Mouse (Mus musculus) layer of hippocampus, adult 2 months (tissue): ENCODE results near the gene 4930595D18Rik. TPM values are rescaled to one million over a fixed set of nuclear protein-coding genes. Genes with fewer than 3 reads are reported as not detected.
A peak's percentile ranks its signal among the peaks of the same experiment; 100 is the strongest.

Experiments
- DNase-seq, 2 experiments: peaks; one replicate each; pipeline ENCODE4 v3.0.0; 2022; ENCODE audit warnings: low spot score in 2 of 2
- H3K27ac ChIP-seq: fragments of 200-600 bp; 2 replicates; pipeline ENCODE4 v1.8.1; 2022
- H3K4me3 ChIP-seq: fragments of 200-600 bp; 2 replicates; pipeline ENCODE4 v1.8.1; 2022; ENCODE audit warnings: mild to moderate bottlenecking
- CTCF ChIP-seq: fragments of 200-600 bp; conservative IDR thresholded peaks from 2 replicates; pipeline ENCODE4 v1.8.1; 2022; ENCODE audit warnings: antibody characterized with exemption, mild to moderate bottlenecking, moderate library complexity
- total RNA-seq, 2 experiments: library from RNA; stranded (reverse); gene quantifications; 2 replicates each; pipeline ENCODE4 v1.2.3; 2021

4930595D18Rik gene
- total RNA-seq, 2 experiments from 2014 or later: not detected

DNA sequence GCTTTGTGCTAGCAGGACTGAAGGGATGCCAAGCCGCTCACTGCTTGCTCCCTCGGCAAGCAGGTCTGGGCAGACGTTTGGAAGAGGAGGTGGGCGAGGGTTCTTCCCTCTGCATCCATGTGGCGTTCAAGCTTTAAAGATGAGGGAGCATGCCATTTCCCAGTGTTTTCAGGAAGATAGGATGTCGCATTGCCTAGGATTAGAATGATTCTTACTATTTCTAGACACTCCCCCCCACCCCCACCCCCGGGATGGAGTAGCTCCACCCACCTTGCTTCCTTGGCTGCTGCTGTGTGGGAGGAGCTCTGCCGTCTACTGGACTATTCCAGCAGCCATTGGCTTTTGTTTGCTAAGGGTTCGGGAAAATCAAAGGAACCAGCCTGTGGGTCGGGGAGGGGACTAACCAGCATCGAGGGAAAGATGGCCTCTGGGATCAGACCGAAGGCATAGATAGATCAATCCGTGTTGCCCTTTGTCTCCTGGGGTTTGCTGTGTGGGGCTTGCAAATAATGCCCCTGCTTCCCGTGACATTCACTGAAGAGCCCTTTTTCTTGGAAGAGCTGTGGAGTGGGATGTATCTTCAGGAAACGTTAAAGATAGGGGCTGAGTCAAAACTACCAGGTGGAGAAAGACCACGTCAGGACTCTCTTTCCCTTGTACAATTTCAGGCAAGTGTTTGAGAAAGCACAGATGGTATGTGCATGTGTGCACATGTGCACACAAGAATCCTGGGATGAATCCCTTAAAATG is 21.8 kb downstream of the 4930595D18Rik start:
- H3K4me3 ChIP-seq: peak overlapping the region; percentile 19
- TF ChIP-seq CTCF: no peak
- H3K27ac ChIP-seq: peak overlapping the region; percentile 83
- DNase-seq: peak; percentile 38 to 54

DNA sequence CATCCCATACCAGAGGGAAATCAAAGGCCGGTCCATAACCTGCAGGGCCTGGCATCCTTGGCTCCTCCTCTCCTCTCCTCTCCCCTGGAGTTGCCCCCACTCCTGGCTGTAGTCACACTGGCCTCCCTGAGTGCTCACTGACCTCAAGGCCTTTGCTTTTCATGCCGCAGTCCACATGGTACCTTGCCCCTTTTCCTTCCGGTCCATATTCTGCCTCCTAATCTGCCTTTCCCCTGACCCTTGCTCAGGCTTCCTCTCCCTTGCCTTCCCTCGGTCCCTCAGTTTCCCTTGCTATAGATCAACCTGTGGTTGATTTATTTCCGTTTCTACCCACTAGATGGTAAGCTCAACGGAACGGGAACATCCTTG is 22.4 kb downstream of the 4930595D18Rik start:
- H3K4me3 ChIP-seq: peak overlapping the region; percentile 19; the same call in 1 of the 2 replicates
- no peak for TF ChIP-seq CTCF
- DNase-seq: no peak
- peak overlapping the region; percentile 83 for H3K27ac ChIP-seq

DNA sequence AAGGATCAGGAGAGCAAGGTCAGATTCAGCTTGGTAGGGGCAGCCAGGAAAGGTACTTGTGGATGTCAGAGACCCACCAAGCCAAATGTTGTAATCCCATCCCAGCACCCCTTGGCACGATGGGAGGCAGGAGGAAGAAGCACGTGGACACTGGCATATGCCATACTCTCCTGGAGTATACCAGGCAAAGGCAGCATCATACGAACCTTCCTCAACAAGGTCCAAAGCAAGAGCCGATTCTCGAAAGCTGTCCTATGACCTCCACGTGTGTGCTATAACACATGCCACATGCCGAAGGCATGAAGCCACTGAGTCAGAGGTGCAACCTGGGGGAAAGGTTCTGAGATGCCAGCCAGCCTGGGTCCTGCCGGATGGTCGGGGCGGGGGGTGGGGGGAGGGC is 23.4 kb downstream of the 4930595D18Rik start:
- DNase-seq: no peak
- no peak for TF ChIP-seq CTCF
- H3K27ac ChIP-seq: no peak overlapping the region; the same call in 1 of the 2 replicates
- H3K4me3 ChIP-seq: no peak overlapping the region

DNA sequence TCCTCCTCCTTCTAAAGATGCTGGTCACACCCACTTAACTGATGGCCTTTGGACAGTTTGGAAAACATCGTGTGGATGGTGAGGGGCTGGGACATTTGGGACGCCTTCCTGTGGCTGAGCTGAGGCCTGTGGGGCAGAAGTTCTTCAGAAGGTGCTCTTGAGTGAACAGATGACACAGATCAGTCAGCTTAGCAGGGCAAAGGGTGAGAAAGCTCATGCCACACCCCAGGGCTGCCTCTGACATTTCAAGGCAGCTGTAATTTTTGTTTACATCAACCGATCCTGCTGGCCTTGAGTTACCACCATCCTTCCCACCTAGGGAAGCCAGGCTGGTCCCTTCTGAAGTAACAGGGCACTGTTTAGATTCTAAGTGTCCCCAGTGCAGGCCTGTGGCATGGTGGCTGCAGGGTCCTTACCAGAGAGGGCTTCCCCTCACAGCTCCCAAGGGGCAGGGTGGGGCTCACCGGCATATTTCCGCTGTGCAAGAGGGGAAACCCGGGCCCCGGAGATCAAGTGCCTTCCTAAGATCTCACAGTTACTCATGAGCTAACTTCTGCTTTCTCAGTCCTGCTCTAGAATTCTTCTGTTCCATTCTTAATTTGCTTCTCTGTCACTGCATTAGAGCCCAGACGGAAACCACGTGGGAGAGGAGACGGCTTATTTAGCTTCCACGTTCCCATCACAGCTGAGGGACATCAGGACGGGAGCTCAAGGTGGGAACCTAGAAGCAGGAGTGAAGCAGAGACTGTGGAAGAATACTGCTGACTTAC is 24.4 kb downstream of the 4930595D18Rik start:
- Histone ChIP-seq H3K4me3 (no peak overlapping the region), H3K27ac (peak overlapping the region; percentile 7; the same call in 1 of the 2 replicates)
- TF ChIP-seq CTCF: no peak
- DNase-seq: no peak

DNA sequence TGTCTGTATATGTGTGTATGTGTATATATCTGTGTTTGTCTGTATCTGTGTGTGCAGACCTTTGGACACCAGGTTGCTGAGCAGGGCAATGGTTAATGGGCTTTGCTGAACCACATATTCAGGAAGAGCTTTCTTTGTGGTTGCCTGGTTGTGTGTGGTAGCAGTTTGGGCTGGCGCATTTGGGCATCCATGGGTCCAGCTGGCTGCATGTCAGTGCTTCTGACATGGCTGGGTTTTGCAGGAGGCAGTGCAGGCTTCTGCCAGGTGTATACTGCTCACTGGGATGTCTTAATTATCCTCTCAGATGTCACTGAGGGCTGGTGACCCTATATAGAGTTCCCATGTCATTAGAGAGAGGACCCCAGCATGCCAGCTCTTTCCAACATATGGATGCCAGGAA is 28.5 kb downstream of the 4930595D18Rik start:
- no peak for DNase-seq
- Histone ChIP-seq H3K27ac (no peak overlapping the region), H3K4me3 (no peak overlapping the region)
- no peak for TF ChIP-seq CTCF

DNA sequence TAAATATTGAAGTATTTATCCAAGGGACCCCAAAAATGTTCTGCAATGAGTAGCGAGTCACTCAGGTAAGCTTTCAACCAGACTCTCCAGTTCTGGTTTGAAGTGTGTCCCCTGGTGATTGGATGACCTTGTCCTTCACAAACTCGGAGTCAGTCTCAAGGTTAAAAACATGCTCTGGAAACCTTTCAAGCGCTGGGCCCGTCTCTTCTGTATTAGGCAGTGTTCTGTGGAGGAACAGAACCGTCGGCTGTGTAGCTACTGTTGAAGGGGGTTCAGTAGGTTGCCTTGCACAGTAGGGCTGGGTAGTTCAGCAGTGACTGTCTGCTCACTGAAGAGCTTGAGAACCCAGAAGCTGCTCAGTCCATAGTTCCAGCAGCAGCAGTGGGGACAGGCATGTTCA is 29.6 kb downstream of the 4930595D18Rik start:
- no peak for DNase-seq

DNA sequence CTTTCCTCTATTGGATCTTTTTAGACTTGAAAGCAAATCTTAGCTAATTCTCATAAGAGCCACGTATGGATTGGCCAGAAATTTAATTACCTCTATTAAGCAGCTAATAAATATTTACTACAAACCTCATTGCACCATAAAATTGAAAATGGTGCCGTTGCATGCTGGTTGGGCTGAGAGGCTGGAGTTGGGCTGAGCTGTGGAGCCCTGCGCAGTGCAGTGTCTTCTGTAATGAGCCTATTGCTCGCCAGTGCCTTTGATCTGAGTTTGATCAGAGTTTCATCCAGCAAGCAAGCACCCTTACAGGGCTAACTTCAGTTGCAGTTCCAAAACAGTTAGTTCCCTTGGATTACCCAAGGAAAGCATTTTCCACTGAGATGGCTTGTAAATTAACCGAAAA is 30.3 kb downstream of the 4930595D18Rik start:
- H3K4me3 ChIP-seq: no peak overlapping the region
- no peak overlapping the region for H3K27ac ChIP-seq
- TF ChIP-seq CTCF: no peak
- DNase-seq: no peak

More for the DNA sequence above, 29.6 kb downstream of the 4930595D18Rik start:
- Histone ChIP-seq H3K4me3 (no peak overlapping the region), H3K27ac (no peak overlapping the region)
- TF ChIP-seq CTCF: no peak

DNA sequence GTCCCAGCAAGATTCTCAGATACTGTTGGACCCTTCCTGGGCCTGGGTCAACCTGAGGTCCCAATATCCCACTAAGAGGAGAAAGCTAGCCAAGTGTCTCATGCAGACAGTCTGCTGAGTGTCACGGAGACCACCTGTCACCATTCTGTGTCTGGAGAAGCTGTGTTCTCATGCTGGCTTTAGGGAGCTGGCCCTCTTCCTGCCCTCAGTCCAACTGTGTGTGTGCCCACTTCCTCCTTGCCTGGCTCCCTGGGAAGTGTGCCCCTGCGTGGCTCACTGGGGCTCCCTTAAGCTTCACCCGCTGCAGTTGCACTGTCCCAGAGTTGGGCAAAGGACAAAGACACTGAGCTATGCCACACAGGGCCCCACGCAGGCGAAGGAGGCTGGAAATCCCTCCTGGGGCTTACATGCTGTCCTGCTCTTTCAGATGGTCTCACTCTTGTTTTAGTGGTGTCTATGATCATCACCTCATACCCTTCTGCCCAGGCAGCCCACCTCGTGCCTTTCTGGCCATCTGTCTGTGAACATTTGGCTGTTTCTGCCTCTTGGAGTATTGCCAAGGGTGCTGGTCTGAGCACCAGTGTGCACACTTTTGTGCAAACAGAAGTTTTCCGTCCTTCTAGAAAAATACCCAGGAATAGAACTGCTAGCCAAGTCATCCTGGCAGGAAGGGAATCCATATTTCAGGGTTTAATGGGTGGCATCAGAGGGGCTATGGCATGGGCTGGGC is 31.1 kb downstream of the 4930595D18Rik start:
- Histone ChIP-seq H3K27ac (no peak overlapping the region), H3K4me3 (no peak overlapping the region)

DNA sequence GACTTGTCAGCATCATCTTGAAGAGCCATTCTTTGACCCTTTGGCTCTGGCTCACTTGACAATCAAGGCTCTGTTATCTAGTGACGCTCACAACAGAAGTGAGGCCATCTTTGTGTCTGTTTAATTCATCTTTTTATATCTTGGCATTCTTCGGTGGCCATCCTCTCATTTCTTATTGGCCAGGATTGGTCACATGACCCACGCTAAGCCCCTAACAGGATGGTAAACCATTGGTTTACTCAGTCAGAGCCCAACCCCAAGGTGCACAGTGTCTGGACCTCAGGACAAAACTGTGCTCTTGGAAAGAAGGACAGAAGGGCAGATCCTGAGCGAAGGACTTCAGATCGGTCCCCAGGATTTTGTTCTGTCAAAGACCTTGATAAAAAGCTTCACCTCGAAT is 31.7 kb downstream of the 4930595D18Rik start:
- Histone ChIP-seq H3K4me3 (no peak overlapping the region), H3K27ac (no peak overlapping the region)
- TF ChIP-seq CTCF: no peak
- no peak for DNase-seq

More for the DNA sequence above, 31.1 kb downstream of the 4930595D18Rik start:
- no peak for DNase-seq
- TF ChIP-seq CTCF: no peak

DNA sequence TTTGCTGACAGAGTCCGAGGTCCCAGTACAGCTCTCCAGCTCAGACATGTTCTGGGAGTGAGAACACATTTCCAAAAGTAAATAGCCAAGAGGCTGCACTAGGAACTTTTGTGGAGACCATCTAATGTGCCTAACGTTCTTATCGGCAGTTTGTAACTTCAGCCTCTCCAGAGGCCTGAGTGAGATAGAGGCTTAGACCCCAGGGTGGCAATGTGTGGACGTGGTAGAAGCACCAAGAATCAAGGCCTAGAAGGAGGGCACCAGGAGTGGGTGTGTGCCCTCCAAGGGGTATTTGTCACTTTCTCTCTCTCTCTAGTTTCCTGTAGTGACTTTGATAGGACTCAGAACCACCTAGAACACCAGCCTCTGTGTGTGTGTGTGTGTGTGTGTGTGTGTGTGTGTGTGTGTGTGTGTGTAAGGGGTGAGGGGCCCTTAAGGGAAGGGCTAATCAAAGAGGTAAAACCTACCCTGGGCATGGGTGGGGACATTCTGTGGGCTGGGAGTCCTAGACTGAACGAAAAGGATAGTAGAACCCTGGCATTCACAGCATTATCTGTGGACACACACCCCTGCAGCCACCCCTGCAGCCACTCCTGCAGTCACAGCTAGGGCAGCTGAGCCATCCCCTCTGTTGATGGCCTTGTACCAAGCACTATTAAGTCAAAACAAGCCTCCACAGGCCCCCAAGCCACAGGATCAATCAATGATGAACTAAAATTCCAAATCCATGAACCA is 32.7 kb downstream of the 4930595D18Rik start:
- no peak overlapping the region for H3K27ac ChIP-seq
- DNase-seq: no peak
- no peak for TF ChIP-seq CTCF
- no peak overlapping the region for H3K4me3 ChIP-seq

DNA sequence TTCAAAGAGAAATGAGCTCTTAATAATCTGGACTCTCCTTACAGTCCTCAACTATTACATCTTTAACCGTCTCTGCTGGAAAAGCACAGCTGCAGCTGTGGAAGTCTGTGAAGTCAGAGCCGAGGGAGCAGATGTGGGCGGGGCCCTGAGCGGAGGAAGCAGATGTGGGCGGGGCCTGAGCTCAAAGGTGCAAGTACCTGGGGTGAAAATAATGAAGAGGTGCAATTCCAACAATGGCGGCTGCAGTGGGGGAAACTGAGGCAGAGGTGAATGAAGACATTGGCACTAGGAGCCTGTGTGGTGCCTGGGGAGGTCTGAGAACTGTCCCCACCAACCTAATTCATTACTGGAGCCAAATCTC is 34.1 kb downstream of the 4930595D18Rik start:
- Histone ChIP-seq H3K27ac (no peak overlapping the region), H3K4me3 (no peak overlapping the region)
- DNase-seq: no peak
- no peak for TF ChIP-seq CTCF

DNA sequence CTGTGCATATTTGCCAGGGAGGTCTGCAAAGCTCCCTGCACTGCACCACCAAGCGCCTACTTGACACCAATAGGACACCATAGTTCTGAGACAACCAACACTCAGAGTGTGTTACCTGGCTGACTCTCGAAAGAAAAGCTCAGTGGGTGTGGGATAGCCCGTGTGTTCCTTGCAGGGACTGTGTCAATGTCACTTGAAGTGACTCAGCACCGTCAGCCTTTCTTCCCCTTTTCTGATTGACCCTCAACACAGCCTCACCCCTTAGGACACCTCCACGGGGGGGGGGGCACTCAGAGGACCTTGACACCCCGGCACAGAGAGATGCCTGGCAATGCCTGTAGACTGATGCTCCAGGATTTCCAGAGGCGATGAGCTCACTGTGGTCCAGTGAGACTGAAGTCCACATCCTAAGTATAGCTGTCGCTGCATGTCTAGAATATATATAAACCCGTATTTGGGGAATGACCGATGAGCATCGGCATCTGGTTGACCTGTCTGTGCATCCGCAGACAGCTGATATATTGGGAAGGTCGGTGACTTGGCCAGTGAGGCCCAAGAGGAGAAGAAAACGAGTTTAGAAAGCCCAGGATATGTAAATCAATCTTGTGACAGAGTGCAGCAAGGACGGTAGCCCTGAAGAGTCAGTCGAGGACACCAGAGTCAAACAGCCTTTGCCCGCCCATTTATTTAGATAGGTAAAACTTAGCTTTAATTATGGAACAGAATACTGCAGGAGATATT is 34.6 kb downstream of the 4930595D18Rik start:
- no peak for DNase-seq
- TF ChIP-seq CTCF: no peak
- no peak overlapping the region for H3K27ac ChIP-seq
- no peak overlapping the region for H3K4me3 ChIP-seq
